Mouse (Mus musculus): ENCODE measurements around the gene Tbc1d9b. TPM values are rescaled to one million over a fixed set of nuclear protein-coding genes. Genes with fewer than 3 reads are reported as not detected.
A peak's percentile ranks its signal among the peaks of the same experiment; 100 is the strongest.

Tbc1d9b gene
- total and polyA plus RNA-seq, 2 experiments from 2014 or later, result 31.3 to 68.8 TPM

- Histone ChIP-seq H3K4me3 (ENCODE audit: low read depth, low read length) (no peak overlapping the region), H3K4me2 (ENCODE audit: low read depth, low read length, poor library complexity, severe bottlenecking) (peak overlapping the region; percentile 30; the same call in 1 of the 2 replicates), H3K9me3 (ENCODE audit: low read length) (no peaks in the 10 kb centered on the region), H3K27me3 (ENCODE audit: insufficient read depth, low read length) (no peaks in the 10 kb centered on the region), H3K36me3 (ENCODE audit: insufficient read depth, low read length) (0 out of 2 replicates have a peak, but pooled peaks cover 3% of the 10 kb centered on the region), H3K9ac (replicated peaks; ENCODE audit: low read length, poor library complexity, severe bottlenecking) (no peak overlapping the region), H3K27ac (ENCODE audit: low read depth, low read length) (no peak overlapping the region), H3K4me1 (ENCODE audit: insufficient read depth, low read length) (0 out of 2 replicates have a peak, but pooled peaks cover 5% of the 10 kb centered on the region)
- 4% methylated on average over 10 of the region's 10 CpGs for WGBS
- ATAC-seq (ENCODE audit: low FRiP score), result no peak
- TF ChIP-seq CTCF (IDR thresholded peaks at IDR 0.05), result no peak
- DNase-seq (ENCODE audit: low spot score), result no peak
Observed at GRCm38 (mm10) chr11:50127781-50128180, 3.4 kb upstream of the Tbc1d9b start.

- Histone ChIP-seq H3K27ac (ENCODE audit: low read depth, low read length) (peak overlapping the region; percentile 94), H3K9ac (replicated peaks; ENCODE audit: low read length, poor library complexity, severe bottlenecking) (peak overlapping the region; percentile 98), H3K9me3 (ENCODE audit: low read length) (no peaks in the 10 kb centered on the region), H3K27me3 (ENCODE audit: insufficient read depth, low read length) (no peaks in the 10 kb centered on the region), H3K4me3 (ENCODE audit: low read depth, low read length) (peak overlapping the region; percentile 79), H3K4me1 (ENCODE audit: insufficient read depth, low read length) (0 out of 2 replicates have a peak, but pooled peaks cover 5% of the 10 kb centered on the region), H3K36me3 (ENCODE audit: insufficient read depth, low read length) (peaks cover 10% of the 10 kb centered on the region), H3K4me2 (ENCODE audit: low read depth, low read length, poor library complexity, severe bottlenecking) (peak overlapping the region; percentile 95)
- ATAC-seq (ENCODE audit: low FRiP score) (no peak), DNase-seq (ENCODE audit: low spot score) (no peak)
- WGBS, result 5% methylated on average over 10 of the region's 10 CpGs
- 0 out of 2 replicates have a peak, but pooled peaks have one; percentile 7 for TF ChIP-seq CTCF (IDR thresholded peaks at IDR 0.05)
Observed at GRCm38 (mm10) chr11:50131801-50132201, 605 bp downstream of the Tbc1d9b start.

- WGBS, result 79% methylated on average over 6 of the region's 6 CpGs
- Histone ChIP-seq H3K9ac (replicated peaks; ENCODE audit: low read length, poor library complexity, severe bottlenecking) (0 out of 2 replicates have a peak overlapping the region, but pooled peaks have one; percentile 20), H3K9me3 (ENCODE audit: low read length) (no peaks in the 10 kb centered on the region), H3K36me3 (ENCODE audit: insufficient read depth, low read length) (peaks cover 10% of the 10 kb centered on the region), H3K4me2 (ENCODE audit: low read depth, low read length, poor library complexity, severe bottlenecking) (peak overlapping the region; percentile 95), H3K27me3 (ENCODE audit: insufficient read depth, low read length) (no peaks in the 10 kb centered on the region), H3K4me1 (ENCODE audit: insufficient read depth, low read length) (0 out of 2 replicates have a peak, but pooled peaks cover 5% of the 10 kb centered on the region), H3K27ac (ENCODE audit: low read depth, low read length) (peak overlapping the region; percentile 94; the same call in 1 of the 2 replicates), H3K4me3 (ENCODE audit: low read depth, low read length) (peak overlapping the region; percentile 79)
- no peak for TF ChIP-seq CTCF (IDR thresholded peaks at IDR 0.05)
- DNase-seq (ENCODE audit: low spot score), result no peak
- no peak for ATAC-seq (ENCODE audit: low FRiP score)
Observed at GRCm38 (mm10) chr11:50132265-50132664, 1.1 kb downstream of the Tbc1d9b start.

GRCm38 (mm10) chr11:50134136-50134859 lies 3.1 kb downstream of the Tbc1d9b start:
- Histone ChIP-seq H3K9ac (replicated peaks; ENCODE audit: low read length, poor library complexity, severe bottlenecking) (no peak overlapping the region), H3K4me2 (ENCODE audit: low read depth, low read length, poor library complexity, severe bottlenecking) (no peak overlapping the region), H3K27ac (ENCODE audit: low read depth, low read length) (no peak overlapping the region), H3K27me3 (ENCODE audit: insufficient read depth, low read length) (no peaks in the 10 kb centered on the region), H3K36me3 (ENCODE audit: insufficient read depth, low read length) (peaks cover 27% of the 10 kb centered on the region), H3K4me3 (ENCODE audit: low read depth, low read length) (no peak overlapping the region), H3K9me3 (ENCODE audit: low read length) (no peaks in the 10 kb centered on the region), H3K4me1 (ENCODE audit: insufficient read depth, low read length) (0 out of 2 replicates have a peak, but pooled peaks cover 5% of the 10 kb centered on the region)
- DNase-seq (ENCODE audit: low spot score) (no peak), ATAC-seq (ENCODE audit: low FRiP score) (no peak)
- TF ChIP-seq CTCF (IDR thresholded peaks at IDR 0.05), result no peak
- WGBS, result 85% methylated on average over 10 of the region's 10 CpGs

GRCm38 (mm10) chr11:50138206-50138822 lies 7.1 kb downstream of the Tbc1d9b start:
- Histone ChIP-seq H3K27ac (ENCODE audit: low read depth, low read length) (no peak overlapping the region), H3K4me1 (ENCODE audit: insufficient read depth, low read length) (no peaks in the 10 kb centered on the region), H3K4me3 (ENCODE audit: low read depth, low read length) (no peak overlapping the region), H3K27me3 (ENCODE audit: insufficient read depth, low read length) (no peaks in the 10 kb centered on the region), H3K9ac (replicated peaks; ENCODE audit: low read length, poor library complexity, severe bottlenecking) (no peak overlapping the region), H3K4me2 (ENCODE audit: low read depth, low read length, poor library complexity, severe bottlenecking) (no peak overlapping the region), H3K36me3 (ENCODE audit: insufficient read depth, low read length) (peaks cover 60% of the 10 kb centered on the region), H3K9me3 (ENCODE audit: low read length) (no peaks in the 10 kb centered on the region)
- TF ChIP-seq CTCF (IDR thresholded peaks at IDR 0.05), result no peak
- DNase-seq (ENCODE audit: low spot score) (no peak), ATAC-seq (ENCODE audit: low FRiP score) (no peak)
- WGBS, result 78% methylated on average over 10 of the region's 10 CpGs

GRCm38 (mm10) chr11:50139571-50139970 lies 8.4 kb downstream of the Tbc1d9b start:
- 84% methylated on average over 7 of the region's 7 CpGs for WGBS
- H3K4me1 ChIP-seq (ENCODE audit: insufficient read depth, low read length), result no peaks in the 10 kb centered on the region
- no peak overlapping the region for H3K4me2 ChIP-seq (ENCODE audit: low read depth, low read length, poor library complexity, severe bottlenecking)
- no peak overlapping the region for H3K4me3 ChIP-seq (ENCODE audit: low read depth, low read length)
- DNase-seq (ENCODE audit: low spot score) (no peak), ATAC-seq (ENCODE audit: low FRiP score) (no peak)
- no peak overlapping the region for H3K9ac ChIP-seq (replicated peaks; ENCODE audit: low read length, poor library complexity, severe bottlenecking)
- H3K9me3 ChIP-seq (ENCODE audit: low read length), result no peaks in the 10 kb centered on the region
- no peak for TF ChIP-seq CTCF (IDR thresholded peaks at IDR 0.05)
- H3K27me3 ChIP-seq (ENCODE audit: insufficient read depth, low read length), result no peaks in the 10 kb centered on the region
- H3K27ac ChIP-seq (ENCODE audit: low read depth, low read length), result no peak overlapping the region
- peaks cover 64% of the 10 kb centered on the region for H3K36me3 ChIP-seq (ENCODE audit: insufficient read depth, low read length)
